Mouse (Mus musculus) cerebellum, postnatal 4 days (tissue): Measurements from ENCODE around the gene Lmln.
"Not testable (repeated sequence)": the region's sequence is repeated elsewhere in the genome, so short reads cannot be mapped to it uniquely, and the experiment has no call there.

Experiments used
- DNase-seq, 2 experiments: peaks; one replicate each; pipeline ENCODE4 v3.0.0; 2022; ENCODE audit warnings: low spot score in 2 of 2, mixed read lengths in 1 of 2

Gene Lmln

GRCm38 (mm10) chr16:33062024-33062681 lies at the start of gene Lmln:
Lmln (plus strand) TSS chr16:33062521.
- peak; percentile 76 to 90 for DNase-seq

DNA sequence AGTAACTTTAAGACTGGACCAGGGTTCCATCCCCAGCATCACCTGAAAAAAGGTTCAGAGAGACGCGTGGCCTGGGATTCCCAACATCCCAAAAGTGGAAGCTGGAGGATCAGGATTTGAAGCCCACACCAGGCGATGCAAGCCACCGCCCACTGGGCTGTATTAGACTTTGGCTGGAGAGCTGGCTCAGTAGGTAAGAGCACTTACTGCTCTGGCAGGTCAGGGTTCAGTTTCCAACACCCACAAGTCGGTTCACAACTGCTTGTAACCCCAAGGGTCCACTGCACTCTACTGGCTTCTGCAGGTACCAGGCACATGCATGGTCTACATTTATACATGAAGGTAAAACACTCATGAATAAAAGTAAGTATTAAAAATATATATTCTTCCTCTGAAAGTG lies 48.5 kb upstream of the Lmln start:
- DNase-seq = no peak

GRCm38 (mm10) chr16:33014921-33015320 lies 47.4 kb upstream of the Lmln start:
- DNase-seq = no peak

DNA sequence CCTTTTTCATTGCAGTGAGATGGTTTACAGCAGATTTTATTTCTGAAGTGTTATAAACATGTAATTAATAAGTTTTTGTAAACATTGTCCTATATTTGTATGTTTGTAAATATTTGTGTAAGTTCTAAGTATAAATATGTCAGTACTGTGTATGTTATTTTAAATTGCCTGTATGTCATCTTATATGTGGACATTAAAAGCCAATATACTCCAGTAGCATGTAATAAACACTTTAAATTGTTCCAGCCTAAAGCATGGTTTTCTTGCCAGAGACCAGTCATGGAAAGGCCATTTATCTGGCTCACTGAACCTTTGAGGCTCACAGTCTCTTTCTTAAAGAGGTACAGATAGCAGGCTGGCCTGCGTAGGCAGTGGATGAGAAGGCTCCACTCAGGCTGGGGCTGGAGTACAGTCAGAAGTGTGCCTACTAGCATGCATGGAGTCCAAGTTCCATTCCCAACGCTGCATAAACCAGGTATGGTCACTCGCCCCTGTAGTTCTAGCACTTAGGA lies 46.9 kb upstream of the Lmln start:
- DNase-seq = no peak

DNA sequence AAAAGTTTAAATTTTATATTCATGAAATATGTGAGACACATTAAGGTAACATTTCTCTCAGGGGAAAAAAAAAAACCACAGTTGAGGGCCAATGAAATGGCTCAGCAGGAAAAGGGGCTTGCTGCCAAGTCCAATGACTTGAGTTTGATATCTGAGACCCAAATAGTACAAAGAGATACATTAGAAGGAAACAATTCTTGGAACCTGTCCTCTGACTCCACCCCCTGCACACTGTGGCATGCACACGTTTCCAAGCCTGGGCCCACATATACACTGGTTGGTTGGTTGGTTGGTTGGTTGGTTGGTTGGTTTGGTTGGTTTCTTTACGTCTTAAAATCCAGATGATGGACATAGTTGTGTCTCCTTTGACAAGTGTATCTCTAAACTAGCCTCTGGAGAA lies 46.3 kb upstream of the Lmln start:
- no peak for DNase-seq

- no peak for DNase-seq
These were observed 44.5 kb upstream of the Lmln start for GRCm38 (mm10) chr16:33017677-33018349.

- DNase-seq = no peak
These were observed 43.1 kb upstream of the Lmln start for GRCm38 (mm10) chr16:33019117-33019770.

DNA sequence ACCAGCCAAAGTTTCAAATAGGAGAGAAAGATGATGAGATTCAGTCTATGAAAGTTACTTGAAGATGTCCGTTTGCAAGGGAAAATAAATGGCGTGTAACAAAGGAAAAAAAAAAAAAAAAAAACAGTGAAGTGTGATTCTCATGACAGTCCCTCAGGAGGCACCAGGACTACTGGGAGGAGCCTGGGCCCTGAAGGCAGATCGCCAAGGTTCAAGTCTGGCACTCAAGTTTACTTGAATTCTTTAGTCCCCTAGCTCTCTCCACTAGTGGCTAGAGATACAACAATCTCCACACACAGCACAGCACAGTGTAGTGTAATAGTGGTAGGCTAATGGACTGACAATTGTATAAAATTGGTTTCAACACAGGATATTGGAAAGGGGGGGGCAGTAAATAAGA lies 40.9 kb upstream of the Lmln start:
- no peak for DNase-seq

GRCm38 (mm10) chr16:33023750-33024149 lies 38.6 kb upstream of the Lmln start:
- DNase-seq = peak; percentile 65 to 73

DNA sequence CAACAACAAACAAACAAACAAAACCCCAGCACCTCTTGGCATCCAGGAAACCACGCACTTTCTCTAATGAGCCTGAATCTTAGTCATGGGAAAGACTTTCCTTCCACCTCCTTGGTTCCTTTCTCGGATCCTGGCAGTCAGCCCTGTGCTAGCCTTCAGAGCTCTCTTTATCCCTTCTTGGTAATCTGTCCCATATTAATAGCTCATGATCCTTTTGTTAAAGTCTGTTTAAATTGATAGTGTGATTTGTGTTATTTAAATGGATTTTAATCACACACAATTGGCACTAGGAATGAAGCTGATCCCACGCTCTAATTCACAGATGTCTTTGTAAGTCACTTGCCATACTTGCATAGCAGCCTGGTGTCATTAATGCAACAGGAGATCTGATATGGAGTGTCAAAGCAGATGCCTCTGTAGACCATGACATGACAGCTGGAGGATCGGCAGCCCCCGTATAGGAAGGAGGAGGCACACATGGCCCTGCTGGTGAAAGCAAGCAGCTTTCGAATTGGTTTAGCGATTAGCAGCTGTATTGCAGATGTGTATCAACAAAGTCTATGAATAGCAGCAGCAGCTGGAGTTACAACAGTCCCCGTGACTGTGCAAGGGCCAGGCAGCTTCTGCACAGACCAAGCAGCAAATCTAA lies 37.7 kb upstream of the Lmln start:
- no peak for DNase-seq

DNA sequence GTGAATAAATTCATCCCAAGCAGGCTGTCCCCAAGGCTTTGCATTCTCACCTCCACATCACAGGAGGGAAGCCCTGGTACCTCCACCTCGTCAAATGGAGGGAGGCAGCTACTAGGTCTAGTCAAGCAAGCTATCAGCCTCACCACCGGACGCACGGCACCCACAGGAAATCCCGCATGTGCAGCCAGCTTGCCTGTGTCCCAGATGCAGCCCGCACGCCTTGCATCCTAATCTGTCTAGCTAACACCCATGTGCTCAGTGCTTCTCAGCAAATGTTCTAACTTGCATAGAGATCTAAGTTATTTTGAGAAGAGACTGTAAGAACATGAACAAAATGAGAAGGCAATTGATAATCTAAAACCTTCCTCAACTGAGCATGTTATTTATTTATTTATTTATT lies 36.0 kb upstream of the Lmln start:
- DNase-seq = no peak

DNA sequence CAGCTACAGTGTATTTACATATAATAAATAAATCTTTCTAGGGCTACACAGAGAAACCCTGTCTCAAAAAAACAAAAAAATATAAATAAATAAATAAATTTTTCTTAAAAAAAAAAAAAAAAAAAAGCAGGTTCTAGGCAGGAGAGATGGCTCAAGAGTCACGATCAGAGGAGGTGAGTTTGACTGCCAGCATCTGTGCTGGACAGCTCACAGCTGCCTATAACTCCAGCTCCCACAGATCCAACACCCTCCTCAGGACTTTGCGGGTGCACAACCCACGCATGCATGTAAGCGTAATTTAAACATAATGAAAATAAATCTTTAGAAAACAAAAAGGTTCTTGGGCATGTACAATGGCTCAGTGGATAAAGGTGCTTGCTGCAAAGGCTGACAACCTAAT lies 26.3 kb upstream of the Lmln start:
- DNase-seq = no peak

DNA sequence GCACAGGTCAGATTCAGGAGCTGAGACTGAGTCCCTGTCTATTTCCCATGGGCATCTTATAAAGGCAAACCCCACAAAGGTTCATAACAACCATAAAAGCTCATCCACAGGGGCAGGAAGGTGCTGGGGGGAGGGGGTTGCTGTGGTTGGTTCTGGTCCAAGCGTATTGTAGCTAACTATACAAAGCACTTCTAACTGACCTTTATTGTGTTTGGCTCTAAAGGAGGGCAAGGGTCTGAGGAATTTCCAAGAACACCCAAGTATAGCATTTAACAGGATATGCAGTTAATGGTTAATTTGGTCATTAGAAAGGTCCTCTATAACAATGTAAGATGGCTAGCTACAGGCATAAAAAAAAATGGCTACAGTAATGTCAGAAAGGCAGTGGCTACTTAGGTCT lies 19.6 kb upstream of the Lmln start:
- DNase-seq = no peak

DNA sequence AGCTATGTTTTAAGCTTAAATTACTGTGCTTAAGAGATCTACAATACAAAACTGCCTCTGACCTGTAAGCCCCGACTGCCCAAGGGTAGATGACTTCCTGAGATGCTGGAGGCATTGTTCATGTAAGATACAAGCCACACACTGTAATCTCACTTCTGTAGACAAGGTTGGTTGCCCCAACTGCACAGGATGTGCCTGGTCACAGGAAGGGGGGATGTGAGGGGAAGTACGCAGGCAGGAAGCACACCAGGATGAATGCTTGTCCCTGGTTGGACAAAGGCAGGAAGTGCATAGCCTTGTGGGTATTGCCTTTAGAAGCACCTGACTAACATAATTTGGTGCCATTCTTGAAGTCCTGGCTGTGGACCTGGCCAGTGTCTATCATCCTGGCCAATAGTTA lies 19.1 kb upstream of the Lmln start:
- no peak for DNase-seq

GRCm38 (mm10) chr16:33048004-33048403 lies 14.3 kb upstream of the Lmln start:
- DNase-seq = no peak

DNA sequence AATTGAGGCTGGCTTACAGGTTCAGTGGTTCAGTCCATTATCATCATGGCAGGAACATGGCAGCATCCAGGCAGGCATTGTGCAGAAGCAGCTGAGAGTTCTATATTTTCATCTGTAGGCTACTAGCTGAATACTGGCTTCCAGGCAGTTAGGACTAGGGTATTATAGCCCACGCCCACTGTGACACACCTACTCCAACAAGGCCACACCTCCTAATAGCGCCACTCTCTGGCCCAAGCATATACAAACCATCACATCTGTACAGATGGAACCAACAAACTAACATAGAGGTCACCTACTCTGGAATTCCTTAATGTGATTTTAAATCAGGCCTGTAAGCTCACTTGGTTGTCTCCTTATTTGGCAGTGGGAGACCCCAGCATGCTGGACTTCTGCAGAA lies 13.6 kb upstream of the Lmln start:
- DNase-seq = no peak

DNA sequence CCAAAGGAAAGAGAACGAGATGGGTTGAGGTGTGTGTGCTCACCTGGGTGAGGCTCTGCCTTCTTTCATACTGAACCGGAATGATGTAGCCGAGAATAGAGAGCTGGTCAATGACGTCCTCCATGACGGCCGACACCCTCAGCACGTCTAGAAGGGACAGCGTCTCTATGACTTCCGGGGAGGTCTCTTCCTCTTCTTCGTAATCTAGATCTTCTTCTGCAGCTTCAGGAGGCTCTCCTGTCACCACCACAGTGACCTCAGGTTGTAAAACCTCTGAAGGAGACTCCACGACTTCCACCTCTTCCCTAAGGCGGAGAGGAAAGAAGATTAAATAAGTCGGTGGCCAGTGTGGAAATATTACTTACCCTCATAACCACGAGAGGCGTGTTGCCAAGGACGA lies 12.5 kb upstream of the Lmln start:
- DNase-seq = no peak

GRCm38 (mm10) chr16:33053141-33053540 lies 9.2 kb upstream of the Lmln start:
- DNase-seq = no peak

GRCm38 (mm10) chr16:33054927-33055326 lies 7.4 kb upstream of the Lmln start:
- DNase-seq = not testable (repeated sequence)

DNA sequence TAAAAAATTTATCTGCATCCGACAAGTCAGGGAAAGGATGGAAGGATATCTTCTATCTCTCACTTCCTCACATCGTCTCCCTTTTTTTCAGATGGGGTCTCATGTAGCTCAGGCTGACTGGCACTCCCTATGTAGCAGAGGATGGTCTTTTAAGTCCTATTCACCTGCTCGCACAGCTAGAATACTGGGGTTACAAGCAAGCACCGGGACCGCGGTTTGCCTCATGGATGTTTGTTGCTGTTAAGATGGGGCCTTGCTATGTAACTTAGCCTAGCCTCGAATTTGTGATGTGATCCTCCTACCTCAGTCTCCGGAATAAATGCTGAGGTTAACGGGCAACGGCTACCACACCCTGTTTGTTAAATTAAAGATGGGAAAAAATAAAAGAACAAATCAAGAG lies 6.7 kb upstream of the Lmln start:
- DNase-seq = peak in 1 of 2 experiments; percentile 10

DNA sequence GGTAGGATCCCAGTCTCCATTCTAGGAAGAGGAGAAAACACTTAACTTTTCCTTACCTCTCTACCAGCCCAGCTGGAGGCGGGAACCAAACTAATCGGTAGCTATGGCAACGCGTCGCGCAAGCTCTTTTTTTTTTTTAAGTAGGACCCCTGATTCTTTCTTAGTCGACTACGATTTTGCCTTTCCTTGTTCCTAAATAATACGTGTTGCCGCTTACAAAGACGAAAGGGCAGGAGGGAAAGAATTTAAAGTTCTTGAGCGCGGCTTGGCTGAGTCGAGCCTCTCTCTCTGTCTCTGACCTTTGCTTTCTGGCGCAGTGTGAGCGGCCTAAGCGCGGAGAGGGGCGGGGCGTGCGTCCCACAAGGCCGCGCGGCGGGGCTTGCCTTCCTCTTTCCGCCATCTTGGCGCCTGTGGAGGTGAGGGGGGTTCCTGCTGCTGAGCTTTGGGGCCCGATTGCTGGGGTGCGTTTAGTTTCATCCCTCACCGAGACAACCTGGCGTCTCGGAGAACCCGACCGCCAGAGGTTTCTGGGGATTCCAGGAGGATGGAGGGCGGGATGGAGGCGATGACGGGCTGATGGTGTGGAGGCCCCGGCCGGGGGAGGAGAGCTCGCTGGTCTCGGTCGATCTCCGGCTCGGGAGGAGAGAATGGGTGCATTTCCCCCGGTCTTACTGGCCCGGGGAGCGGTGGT lies 6.1 kb upstream of the Lmln start, which contains the start of the genes Iqcg and Rpl35a:
Iqcg (minus strand) TSS at position 124 of the 691 bp plus-strand sequence.
Rpl35a (plus strand) TSS at position 359 of the 691 bp plus-strand sequence.
- peak; percentile 76 to 88 for DNase-seq

GRCm38 (mm10) chr16:33056786-33057185 lies 5.5 kb upstream of the Lmln start:
- DNase-seq = no peak
